Mouse (Mus musculus): Measurements from ENCODE around the gene Cep170.

DNA sequence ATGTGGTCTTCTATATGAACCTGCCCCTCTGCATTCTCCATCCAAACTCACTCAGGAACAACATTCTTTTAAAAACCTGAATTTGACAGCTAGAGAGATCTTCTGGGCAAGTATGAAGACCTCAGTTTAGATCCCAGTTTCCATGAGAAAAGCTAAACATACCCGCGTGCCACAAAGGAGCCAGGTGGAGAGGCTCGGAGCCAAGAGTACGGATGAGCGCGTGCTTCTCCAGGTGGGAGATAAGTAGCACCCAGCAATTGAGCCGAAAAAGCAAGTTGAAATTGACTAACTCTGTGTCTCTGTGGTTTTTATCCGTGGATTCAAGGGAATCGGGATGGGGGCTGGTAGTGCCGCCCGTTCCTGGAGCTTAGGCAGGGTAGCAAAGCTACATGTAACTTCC lies 122.8 kb downstream of the Cep170 start:
- no peak for TF ChIP-seq CTCF (IDR thresholded peaks at IDR 0.05; ENCODE audit: control insufficient read depth, insufficient read depth, low read length)
- no peak for TF ChIP-seq POLR2A (IDR thresholded peaks at IDR 0.05; ENCODE audit: borderline replicate concordance, control insufficient read depth, low read depth, low read length)

Measured in bone marrow, adult 2 months (tissue).